Mouse (Mus musculus): Measurements from ENCODE around the gene Leprot. TPM values are rescaled to one million over a fixed set of nuclear protein-coding genes. Genes with fewer than 3 reads are reported as not detected.

Gene Leprot
- polyA plus RNA-seq, 1 experiment: 18.7 TPM

DNA sequence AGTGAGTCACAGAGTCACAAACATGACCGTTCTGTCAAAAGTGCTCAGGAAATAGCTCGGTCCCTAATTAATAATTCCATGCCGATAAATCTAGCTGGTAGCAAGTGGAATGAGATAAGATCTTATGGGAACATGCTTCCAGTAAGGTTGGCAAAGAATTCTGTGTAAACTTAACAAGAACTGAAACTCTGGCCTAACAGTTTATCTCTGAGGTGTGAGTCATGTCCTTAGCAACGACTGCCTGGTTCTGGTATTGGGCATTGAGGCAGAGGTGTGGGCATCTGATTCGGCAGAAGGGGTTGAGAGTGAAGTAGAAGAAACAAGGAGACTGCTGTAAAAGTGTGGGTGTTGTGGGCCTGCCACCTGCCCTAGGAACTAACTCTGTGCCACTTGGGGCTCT lies 22.3 kb downstream of the Leprot start:
- Histone ChIP-seq H3K27ac (ENCODE audit: control insufficient read depth, insufficient read depth, low read depth, low read length, poor library complexity) (no peak overlapping the region), H3K4me3 (replicated peaks; ENCODE audit: control insufficient read depth, low read depth, low read length) (no peak overlapping the region), H3K4me1 (ENCODE audit: control insufficient read depth, insufficient read depth, low read length) (no peaks in the 10 kb centered on the region)
- TF ChIP-seq CTCF (IDR thresholded peaks at IDR 0.05; ENCODE audit: control insufficient read depth, insufficient read depth, low read length) (no peak), POLR2A (IDR thresholded peaks at IDR 0.05; ENCODE audit: borderline replicate concordance, control insufficient read depth, low read depth, low read length) (no peak)
- 74% methylated on average over 5 of the region's 5 CpGs for WGBS

DNA sequence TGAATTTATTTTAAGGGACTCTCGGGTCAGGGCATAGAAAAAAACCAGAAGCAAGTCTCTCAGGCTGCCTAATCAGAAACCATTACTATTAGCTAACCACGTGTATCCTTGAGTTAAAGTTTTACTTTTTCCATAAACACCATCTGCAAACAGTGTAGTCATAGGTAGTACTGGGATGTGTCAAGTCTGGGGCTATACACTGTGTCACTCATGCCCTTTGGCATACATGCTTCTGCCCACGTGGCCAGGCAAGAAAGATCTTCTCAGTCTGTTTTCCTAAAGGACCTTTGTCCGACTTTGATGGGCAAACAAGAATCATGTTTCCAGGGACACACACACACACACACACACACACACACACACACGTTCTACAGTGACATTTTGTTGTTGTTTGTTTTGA lies 27.3 kb downstream of the Leprot start:
- H3K27ac ChIP-seq (ENCODE audit: control insufficient read depth, insufficient read depth, low read depth, low read length, poor library complexity): no peak overlapping the region
- 68% methylated on average over 5 of the region's 5 CpGs for WGBS
- H3K4me3 ChIP-seq (replicated peaks; ENCODE audit: control insufficient read depth, low read depth, low read length): no peak overlapping the region
- no peaks in the 10 kb centered on the region for H3K4me1 ChIP-seq (ENCODE audit: control insufficient read depth, insufficient read depth, low read length)
- TF ChIP-seq CTCF (IDR thresholded peaks at IDR 0.05; ENCODE audit: control insufficient read depth, insufficient read depth, low read length) (no peak), POLR2A (IDR thresholded peaks at IDR 0.05; ENCODE audit: borderline replicate concordance, control insufficient read depth, low read depth, low read length) (no peak)

DNA sequence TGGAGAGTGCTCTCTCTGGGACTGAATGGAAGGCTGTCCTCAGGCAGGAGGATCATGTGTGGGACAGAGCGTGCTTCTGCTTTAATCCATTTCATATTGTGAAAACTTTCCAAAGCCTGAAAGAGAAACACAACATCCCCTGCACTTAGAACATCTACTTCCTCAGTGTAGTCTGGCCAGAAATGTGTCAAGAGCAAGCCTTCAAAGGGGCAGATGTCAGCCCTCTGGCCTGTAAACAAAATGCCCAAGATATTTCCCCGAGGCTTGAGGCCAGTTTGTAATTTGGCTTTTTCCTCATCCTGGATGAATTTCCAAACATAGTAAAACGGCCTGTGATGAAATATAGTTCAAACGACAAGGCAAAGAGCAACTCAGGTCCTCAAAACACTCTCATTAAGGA lies 28.2 kb downstream of the Leprot start:
- Histone ChIP-seq H3K4me1 (ENCODE audit: control insufficient read depth, insufficient read depth, low read length) (no peaks in the 10 kb centered on the region), H3K4me3 (replicated peaks; ENCODE audit: control insufficient read depth, low read depth, low read length) (no peak overlapping the region), H3K27ac (ENCODE audit: control insufficient read depth, insufficient read depth, low read depth, low read length, poor library complexity) (no peak overlapping the region)
- TF ChIP-seq CTCF (IDR thresholded peaks at IDR 0.05; ENCODE audit: control insufficient read depth, insufficient read depth, low read length) (no peak), POLR2A (IDR thresholded peaks at IDR 0.05; ENCODE audit: borderline replicate concordance, control insufficient read depth, low read depth, low read length) (no peak)
- WGBS: 60% methylated on average over 4 of the region's 4 CpGs

DNA sequence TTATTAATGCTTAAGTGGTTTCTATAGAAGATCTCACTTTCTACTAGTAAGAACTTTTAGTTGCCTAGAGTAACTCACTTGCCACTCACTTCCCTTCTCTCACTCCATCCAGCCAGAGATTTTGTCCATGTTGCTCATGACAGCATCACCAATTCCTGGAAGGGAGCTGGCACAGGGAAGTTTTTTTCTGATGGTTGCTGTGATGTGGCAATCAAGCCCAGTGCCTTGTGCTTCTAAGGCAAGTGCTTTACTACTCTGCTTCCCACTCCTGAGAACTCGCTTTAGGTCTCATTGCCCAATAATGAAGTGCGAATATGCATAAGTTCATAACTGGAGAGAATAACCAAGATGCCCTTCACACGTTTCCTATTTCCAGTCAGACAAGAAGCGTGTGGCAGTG lies 35.1 kb downstream of the Leprot start:
- Histone ChIP-seq H3K4me3 (replicated peaks; ENCODE audit: control insufficient read depth, low read depth, low read length) (no peak overlapping the region), H3K27ac (ENCODE audit: control insufficient read depth, insufficient read depth, low read depth, low read length, poor library complexity) (no peak overlapping the region), H3K4me1 (ENCODE audit: control insufficient read depth, insufficient read depth, low read length) (no peaks in the 10 kb centered on the region)
- TF ChIP-seq POLR2A (IDR thresholded peaks at IDR 0.05; ENCODE audit: borderline replicate concordance, control insufficient read depth, low read depth, low read length): no peak
- TF ChIP-seq CTCF (IDR thresholded peaks at IDR 0.05; ENCODE audit: control insufficient read depth, insufficient read depth, low read length): no peak
- 76% methylated on average over 4 of the region's 4 CpGs for WGBS

DNA sequence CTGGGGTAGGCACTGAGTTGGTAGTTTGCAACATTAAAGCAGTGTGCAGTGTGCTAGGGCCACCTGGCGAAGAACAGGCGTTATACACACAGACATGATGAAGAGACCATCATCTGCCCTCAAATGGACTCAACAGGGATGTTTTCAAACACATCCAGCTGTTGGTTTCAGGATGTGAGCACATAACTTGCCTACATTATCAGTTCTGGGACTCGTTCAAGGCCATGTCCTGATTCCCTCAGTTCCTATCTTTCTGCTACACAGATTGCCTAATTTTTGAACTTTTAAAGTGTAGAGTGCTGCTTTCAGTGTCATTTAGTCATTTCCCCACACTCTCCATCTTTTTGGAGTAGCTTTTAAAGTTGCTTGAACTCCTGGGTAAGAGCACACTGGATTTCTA lies 35.6 kb downstream of the Leprot start:
- no peaks in the 10 kb centered on the region for H3K4me1 ChIP-seq (ENCODE audit: control insufficient read depth, insufficient read depth, low read length)
- WGBS: 72% methylated on average over 3 of the region's 3 CpGs
- no peak for TF ChIP-seq CTCF (IDR thresholded peaks at IDR 0.05; ENCODE audit: control insufficient read depth, insufficient read depth, low read length)
- TF ChIP-seq POLR2A (IDR thresholded peaks at IDR 0.05; ENCODE audit: borderline replicate concordance, control insufficient read depth, low read depth, low read length): no peak
- no peak overlapping the region for H3K27ac ChIP-seq (ENCODE audit: control insufficient read depth, insufficient read depth, low read depth, low read length, poor library complexity)
- H3K4me3 ChIP-seq (replicated peaks; ENCODE audit: control insufficient read depth, low read depth, low read length): no peak overlapping the region

DNA sequence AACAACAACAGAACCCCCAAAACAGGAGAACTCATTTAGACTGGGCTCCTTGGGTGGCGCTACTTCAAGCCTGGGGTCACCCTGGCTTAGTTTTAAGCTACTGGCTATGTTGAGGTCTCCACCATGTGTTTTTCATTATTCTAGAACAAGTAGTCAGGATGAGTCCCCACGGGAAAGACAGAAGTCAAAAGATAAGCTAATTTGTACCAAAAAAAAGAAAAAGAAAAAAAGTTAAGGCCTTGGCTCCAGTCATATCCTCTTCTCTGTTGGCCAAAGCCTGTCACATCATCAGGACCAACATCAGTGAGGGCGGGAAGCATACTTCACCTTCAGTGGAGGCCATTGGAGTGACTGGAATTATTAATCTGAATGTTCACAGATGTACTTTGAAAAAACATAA lies 37.3 kb downstream of the Leprot start:
- 86% methylated on average over 3 of the region's 3 CpGs for WGBS
- no peak for TF ChIP-seq CTCF (IDR thresholded peaks at IDR 0.05; ENCODE audit: control insufficient read depth, insufficient read depth, low read length)
- no peak for TF ChIP-seq POLR2A (IDR thresholded peaks at IDR 0.05; ENCODE audit: borderline replicate concordance, control insufficient read depth, low read depth, low read length)
- Histone ChIP-seq H3K27ac (ENCODE audit: control insufficient read depth, insufficient read depth, low read depth, low read length, poor library complexity) (no peak overlapping the region), H3K4me1 (ENCODE audit: control insufficient read depth, insufficient read depth, low read length) (no peaks in the 10 kb centered on the region), H3K4me3 (replicated peaks; ENCODE audit: control insufficient read depth, low read depth, low read length) (no peak overlapping the region)

DNA sequence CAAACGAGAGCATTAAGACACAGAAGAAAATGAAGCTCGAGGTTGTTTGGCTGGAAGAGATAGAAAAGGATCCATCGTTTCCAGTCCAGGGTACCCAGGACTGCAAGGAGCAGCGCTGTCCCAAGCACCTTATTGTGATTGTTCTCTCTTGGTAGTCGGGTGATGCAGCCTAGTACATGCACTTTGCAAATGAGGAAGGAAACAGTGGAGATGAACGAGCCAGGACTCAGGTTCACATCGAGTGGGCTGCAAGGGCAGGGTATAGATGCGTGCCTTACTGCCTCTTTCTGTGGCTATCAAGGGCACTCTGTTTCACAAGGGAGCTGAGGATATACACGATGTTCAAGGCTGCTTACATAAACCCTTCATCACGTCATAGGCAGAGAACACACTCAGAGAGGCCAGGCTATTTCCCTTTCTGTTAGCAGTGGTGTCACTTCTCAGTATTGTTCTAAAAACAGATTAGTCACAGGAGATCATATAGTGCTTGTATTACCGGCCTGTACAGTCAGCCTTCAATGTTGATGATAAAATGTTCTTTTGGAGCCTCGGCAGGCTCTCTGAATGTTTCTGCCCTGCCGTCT lies 38.8 kb downstream of the Leprot start:
- no peak overlapping the region for H3K4me3 ChIP-seq (replicated peaks; ENCODE audit: control insufficient read depth, low read depth, low read length)
- no peaks in the 10 kb centered on the region for H3K4me1 ChIP-seq (ENCODE audit: control insufficient read depth, insufficient read depth, low read length)
- WGBS: 27% methylated on average over 13 of the region's 13 CpGs
- no peak overlapping the region for H3K27ac ChIP-seq (ENCODE audit: control insufficient read depth, insufficient read depth, low read depth, low read length, poor library complexity)
- TF ChIP-seq CTCF (IDR thresholded peaks at IDR 0.05; ENCODE audit: control insufficient read depth, insufficient read depth, low read length): no peak
- TF ChIP-seq POLR2A (IDR thresholded peaks at IDR 0.05; ENCODE audit: borderline replicate concordance, control insufficient read depth, low read depth, low read length): no peak

DNA sequence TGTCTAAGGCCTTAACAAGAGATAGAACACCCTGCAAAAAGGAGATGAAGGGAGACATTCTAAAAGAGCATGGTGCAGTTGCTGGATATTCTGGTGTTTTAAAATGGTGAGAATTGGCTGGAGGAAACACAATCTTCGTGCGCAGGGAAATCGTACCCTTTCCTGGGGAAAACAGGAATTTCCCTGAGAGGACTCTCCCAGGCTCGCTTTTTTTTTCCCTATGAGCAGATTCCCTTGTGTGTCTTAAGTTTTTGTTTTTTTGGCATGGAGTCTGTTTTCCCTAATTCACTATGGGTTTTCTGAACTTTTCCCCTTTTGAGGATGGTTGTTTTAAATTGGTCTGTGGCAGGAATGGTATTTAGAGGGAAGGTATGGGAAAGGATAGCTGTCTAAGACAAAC lies 41.7 kb downstream of the Leprot start:
- 81% methylated on average over 4 of the region's 4 CpGs for WGBS
- Histone ChIP-seq H3K27ac (ENCODE audit: control insufficient read depth, insufficient read depth, low read depth, low read length, poor library complexity) (no peak overlapping the region), H3K4me1 (ENCODE audit: control insufficient read depth, insufficient read depth, low read length) (no peaks in the 10 kb centered on the region), H3K4me3 (replicated peaks; ENCODE audit: control insufficient read depth, low read depth, low read length) (no peak overlapping the region)
- TF ChIP-seq POLR2A (IDR thresholded peaks at IDR 0.05; ENCODE audit: borderline replicate concordance, control insufficient read depth, low read depth, low read length) (no peak), CTCF (IDR thresholded peaks at IDR 0.05; ENCODE audit: control insufficient read depth, insufficient read depth, low read length) (no peak)

DNA sequence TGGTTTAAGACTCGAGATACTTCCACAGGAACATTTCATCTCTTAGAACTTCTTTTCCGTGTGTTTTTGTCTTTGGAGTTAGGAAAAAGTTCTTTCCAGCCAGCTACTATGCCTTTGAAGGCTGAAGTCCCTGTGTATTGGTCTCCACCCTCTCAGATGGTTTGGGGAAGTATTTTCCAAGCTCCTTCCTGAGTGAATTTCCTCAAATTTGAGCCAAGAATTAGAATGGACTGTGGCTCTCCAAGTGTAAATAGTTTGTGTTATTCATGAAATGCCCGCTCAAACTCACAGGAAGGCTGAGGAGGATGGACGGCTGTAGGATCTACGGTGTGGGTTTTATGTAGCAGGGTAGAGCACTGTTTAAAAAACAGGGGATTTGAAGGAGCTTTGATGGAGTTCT lies 42.1 kb downstream of the Leprot start:
- no peak for TF ChIP-seq CTCF (IDR thresholded peaks at IDR 0.05; ENCODE audit: control insufficient read depth, insufficient read depth, low read length)
- no peak for TF ChIP-seq POLR2A (IDR thresholded peaks at IDR 0.05; ENCODE audit: borderline replicate concordance, control insufficient read depth, low read depth, low read length)
- Histone ChIP-seq H3K27ac (ENCODE audit: control insufficient read depth, insufficient read depth, low read depth, low read length, poor library complexity) (no peak overlapping the region), H3K4me1 (ENCODE audit: control insufficient read depth, insufficient read depth, low read length) (no peaks in the 10 kb centered on the region), H3K4me3 (replicated peaks; ENCODE audit: control insufficient read depth, low read depth, low read length) (no peak overlapping the region)
- WGBS: 71% methylated on average over 5 of the region's 5 CpGs

All from bone marrow, adult 2 months (tissue).